Mouse (Mus musculus) MEL (cell line): ENCODE data around the gene Med17. TPM values are rescaled to one million over a fixed set of nuclear protein-coding genes. Genes with fewer than 3 reads are reported as not detected.

Source experiments
- DNase-seq: peaks from one replicate; pipeline ENCODE4 v3.0.0; 2011; ENCODE audit warnings: low read depth, low spot score
- H3K27ac ChIP-seq: 2 replicates; pipeline ENCODE4 v1.5.1; 2012; ENCODE audit warnings: low read depth, mild to moderate bottlenecking, control low read depth, low read length, moderate library complexity; ENCODE audit not compliant: control insufficient read depth
- H3K27me3 ChIP-seq, 2 experiments: fragments of 150-350 bp in 1 of 2; sonication (generic) in 1 of 2; 2 replicates each; pipeline ENCODE4 v1.6.1; 2012; ENCODE audit warnings: low read length in 2 of 2, mild to moderate bottlenecking in 2 of 2, improper control_type of control experiment in 1 of 2, moderate library complexity in 1 of 2; ENCODE audit not compliant: insufficient read depth in 2 of 2, control insufficient read depth in 1 of 2
- H3K36me3 ChIP-seq, 2 experiments: 2 replicates each; pipeline ENCODE4 v1.6.1; 2012 to 2014; ENCODE audit warnings: low read length in 2 of 2, improper control_type of control experiment in 1 of 2, inconsistent platforms in 1 of 2, mild to moderate bottlenecking in 1 of 2; ENCODE audit not compliant: insufficient read depth in 2 of 2, control insufficient read depth in 1 of 2
- H3K4me1 ChIP-seq, 2 experiments: fragments of 150-350 bp in 1 of 2; sonication (generic) in 1 of 2; 2 replicates each; pipeline ENCODE4 v1.6.1; 2012; ENCODE audit warnings: low read length in 2 of 2, improper control_type of control experiment in 1 of 2, mild to moderate bottlenecking in 1 of 2; ENCODE audit not compliant: insufficient read depth in 2 of 2, control insufficient read depth in 1 of 2
- H3K4me3 ChIP-seq, 2 experiments: fragments of 150-350 bp in 1 of 2; sonication (generic) in 1 of 2; 2 replicates each; pipeline ENCODE4 v1.5.1; 2012; ENCODE audit warnings: low read depth in 2 of 2, low read length in 2 of 2, mild to moderate bottlenecking in 2 of 2, moderate library complexity in 2 of 2, control low read depth in 1 of 2, improper control_type of control experiment in 1 of 2; ENCODE audit not compliant: control insufficient read depth in 1 of 2, insufficient read depth in 1 of 2
- H3K79me2 ChIP-seq: 2 replicates; pipeline ENCODE4 v1.6.1; 2012; ENCODE audit warnings: mild to moderate bottlenecking, low read length, moderate library complexity; ENCODE audit not compliant: control insufficient read depth, poor library complexity, insufficient read depth
- H3K9ac ChIP-seq: 2 replicates; pipeline ENCODE4 v1.6.1; 2012; ENCODE audit warnings: low read depth, mild to moderate bottlenecking, control low read depth, low read length, moderate library complexity; ENCODE audit not compliant: control insufficient read depth, poor library complexity, severe bottlenecking
- H3K9me3 ChIP-seq: fragments of 150-350 bp; sonication (generic); replicated peaks from 2 replicates; pipeline ENCODE4 v1.6.1; 2012; ENCODE audit warnings: mild to moderate bottlenecking, low read length, improper control_type of control experiment, moderate library complexity; ENCODE audit not compliant: insufficient read depth
- CTCF ChIP-seq, 3 experiments: IDR thresholded peaks in 2 of 3; conservative IDR thresholded peaks in 1 of 3; 2 replicates each; pipeline ENCODE4 v1.5.1; 2011 to 2012; ENCODE audit warnings: low read length in 3 of 3, low read depth in 2 of 3, mild to moderate bottlenecking in 2 of 3, improper control_type of control experiment in 1 of 3, inconsistent platforms in 1 of 3, mixed read lengths in 1 of 3, moderate library complexity in 1 of 3; ENCODE audit not compliant: control insufficient read depth in 1 of 3, insufficient read depth in 1 of 3, poor library complexity in 1 of 3, severe bottlenecking in 1 of 3
- ELF1 ChIP-seq: IDR thresholded peaks from 2 replicates; pipeline ENCODE4 v1.6.1; 2014; ENCODE audit warnings: low read depth, mild to moderate bottlenecking, inconsistent platforms, low read length, improper control_type of control experiment, moderate library complexity
- GATA1 ChIP-seq: IDR thresholded peaks from 2 replicates; pipeline ENCODE4 v1.6.1; 2011; ENCODE audit warnings: low read depth, low read length, improper control_type of control experiment
- JUND ChIP-seq: IDR thresholded peaks from 2 replicates; pipeline ENCODE4 v1.6.1; 2011; ENCODE audit warnings: low read depth, mild to moderate bottlenecking, improper control_type of control experiment, low read length
- MYC ChIP-seq: IDR thresholded peaks from 2 replicates; pipeline ENCODE4 v1.6.1; 2011; ENCODE audit warnings: low read depth, mild to moderate bottlenecking, low read length, improper control_type of control experiment, moderate library complexity
- POLR2A ChIP-seq, 2 experiments: IDR thresholded peaks; 2 replicates each; pipeline ENCODE4 v1.6.1; 2011 to 2012; ENCODE audit warnings: low read length in 2 of 2, mild to moderate bottlenecking in 2 of 2, control low read depth in 1 of 2, improper control_type of control experiment in 1 of 2, low read depth in 1 of 2, moderate library complexity in 1 of 2; ENCODE audit not compliant: control insufficient read depth in 1 of 2, insufficient read depth in 1 of 2, poor library complexity in 1 of 2
- POLR2AphosphoS5 ChIP-seq: IDR thresholded peaks from 2 replicates; pipeline ENCODE4 v1.6.1; 2012; ENCODE audit warnings: low read depth, borderline replicate concordance, mild to moderate bottlenecking, inconsistent platforms, low read length, moderate library complexity, mixed read lengths
- RCOR1 ChIP-seq: IDR thresholded peaks from 2 replicates; pipeline ENCODE4 v1.6.1; 2012; ENCODE audit warnings: low read depth, mild to moderate bottlenecking, inconsistent platforms, low read length, improper control_type of control experiment
- TAL1 ChIP-seq: IDR thresholded peaks from 2 replicates; pipeline ENCODE4 v1.6.1; 2012; ENCODE audit warnings: mild to moderate bottlenecking, inconsistent platforms, low read length, moderate library complexity, mixed read lengths
- TBP ChIP-seq: IDR thresholded peaks from 2 replicates; pipeline ENCODE4 v1.8.0; 2011; ENCODE audit warnings: low read depth, low read length, improper control_type of control experiment
- UBTF ChIP-seq: IDR thresholded peaks from 2 replicates; pipeline ENCODE4 v1.6.1; 2012; ENCODE audit warnings: low read depth, mild to moderate bottlenecking, inconsistent platforms, low read length, improper control_type of control experiment, moderate library complexity, borderline replicate concordance; ENCODE audit not compliant: insufficient read depth
- USF1 ChIP-seq: IDR thresholded peaks from 2 replicates; pipeline ENCODE4 v1.6.1; 2014; ENCODE audit warnings: low read depth, mild to moderate bottlenecking, inconsistent platforms, low read length, improper control_type of control experiment, moderate library complexity
- ZKSCAN1 ChIP-seq: IDR thresholded peaks from 2 replicates; pipeline ENCODE4 v1.6.1; 2012; ENCODE audit warnings: low read depth, mild to moderate bottlenecking, inconsistent platforms, low read length, improper control_type of control experiment, moderate library complexity
- ZMIZ1 ChIP-seq: IDR thresholded peaks from 2 replicates; pipeline ENCODE4 v1.6.1; 2012; ENCODE audit warnings: low read depth, mild to moderate bottlenecking, inconsistent platforms, low read length, improper control_type of control experiment, moderate library complexity
- ZNF384 ChIP-seq: IDR thresholded peaks from 2 replicates; pipeline ENCODE4 v1.6.1; 2012; ENCODE audit warnings: low read depth, mild to moderate bottlenecking, inconsistent platforms, low read length, improper control_type of control experiment
- polyA plus RNA-seq, 2 experiments: library from polyadenylated mRNA; stranded (reverse) in 1 of 2; unstranded in 1 of 2; fragments of >175 nt in 1 of 2; fragments of >200 nt in 1 of 2; gene quantifications; 2 replicates each; pipeline versions ENCODE4 v1.2.1 to v1.2.4; 2012; ENCODE audit warnings: low replicate concordance in 2 of 2, low read depth in 1 of 2; ENCODE audit not compliant: insufficient read length in 2 of 2, insufficient read depth in 1 of 2, missing spikeins in 1 of 2
- total RNA-seq: library from RNA; depleted of rRNA; stranded (reverse); fragments of 300-350 nt; gene quantifications from 2 replicates; pipeline ENCODE4 v1.2.3, GENCODE M21; 2012

The Med17 gene
- total and polyA plus RNA-seq, 3 experiments, result 175 to 478 (median 185) TPM

- Histone ChIP-seq H3K27ac (peak within 1 kb of the TSS; percentile 89), H3K9me3 (no peaks in the 10 kb centered on the region), H3K36me3 (peaks cover 35 to 53% of the 10 kb centered on the region in 2 experiments), H3K9ac (peak within 1 kb of the TSS; percentile 90), H3K27me3 (no peaks in the 10 kb centered on the region), H3K79me2 (peaks cover 53% of the 10 kb centered on the region), H3K4me1 (peaks cover 21 to 26% of the 10 kb centered on the region in 2 experiments), H3K4me3 (peak within 1 kb of the TSS; percentile 60 to 73)
- DNase-seq, result peak; percentile 100
- no peak for TF ChIP-seq RCOR1
- TF ChIP-seq ZKSCAN1, result no peak
- TF ChIP-seq UBTF, result no peak
- peak in 1 of 2 experiments; percentile 100; a peak in 2 of 4 replicates for TF ChIP-seq POLR2A (IDR thresholded peaks at IDR 0.05; ENCODE audit: control insufficient read depth in 1 of 2, insufficient read depth in 1 of 2, low read depth in 1 of 2, low read length in 2 of 2, poor library complexity in 1 of 2)
- no peak for TF ChIP-seq ZNF384
- peak in 1 of 3 experiments; percentile 16; a peak in 2 of 6 replicates for TF ChIP-seq CTCF (IDR thresholded peaks at IDR 0.05 in 2 of 3, conservative IDR thresholded peaks at IDR 0.05 in 1 of 3; ENCODE audit: control insufficient read depth in 1 of 3, insufficient read depth in 1 of 3, low read depth in 2 of 3, low read length in 3 of 3, poor library complexity in 1 of 3, severe bottlenecking in 1 of 3)
- no peak for TF ChIP-seq GATA1
- TF ChIP-seq POLR2AphosphoS5, result peak; percentile 95; the same call in 1 of the 2 replicates
Observed at GRCm38 (mm10) chr9:15305503-15306397, 26.0 kb upstream of the Med17 start, which contains the start of gene Taf1d. Taf1d (plus strand) TSS chr9:15306214.

GRCm38 (mm10) chr9:15302881-15303280 is 23.1 kb upstream of the Med17 start:
- Histone ChIP-seq H3K9ac (no peak overlapping the region), H3K4me3 (no peak overlapping the region), H3K27me3 (no peaks in the 10 kb centered on the region), H3K4me1 (peaks cover 15 to 19% of the 10 kb centered on the region in 2 experiments), H3K9me3 (no peaks in the 10 kb centered on the region), H3K79me2 (peaks cover 31% of the 10 kb centered on the region), H3K27ac (no peak overlapping the region), H3K36me3 (peaks cover 8 to 25% of the 10 kb centered on the region in 2 experiments)
- no peak for DNase-seq
- TF ChIP-seq USF1 (no peak), TBP (no peak), TAL1 (no peak), ZMIZ1 (no peak), MYC (no peak), POLR2A (IDR thresholded peaks at IDR 0.05; ENCODE audit: control insufficient read depth in 1 of 2, insufficient read depth in 1 of 2, low read depth in 1 of 2, low read length in 2 of 2, poor library complexity in 1 of 2) (no peak), CTCF (IDR thresholded peaks at IDR 0.05 in 2 of 3, conservative IDR thresholded peaks at IDR 0.05 in 1 of 3; ENCODE audit: control insufficient read depth in 1 of 3, insufficient read depth in 1 of 3, low read depth in 2 of 3, low read length in 3 of 3, poor library complexity in 1 of 3, severe bottlenecking in 1 of 3) (no peak), JUND (no peak), ELF1 (no peak)
